Mouse (Mus musculus): ENCODE results near the gene Vps11. TPM values are rescaled to one million over a fixed set of nuclear protein-coding genes. Genes with fewer than 3 reads are reported as not detected.
"Not testable (repeated sequence)": the region's sequence is repeated elsewhere in the genome, so short reads cannot be mapped to it uniquely, and the experiment has no call there.

The Vps11 gene
- polyA plus RNA-seq, 1 experiment, result 19.4 TPM

GRCm38 (mm10) chr9:44387221-44387620 lies 25.8 kb upstream of the Vps11 start:
- TF ChIP-seq POLR2A (IDR thresholded peaks at IDR 0.05; ENCODE audit: control insufficient read depth, low read depth, low read length) (no peak), CTCF (IDR thresholded peaks at IDR 0.05; ENCODE audit: control insufficient read depth, insufficient read depth, insufficient replicate concordance, low read depth, low read length) (no peak)
- peaks cover 7% of the 10 kb centered on the region for H3K36me3 ChIP-seq (ENCODE audit: control insufficient read depth, insufficient read depth, low read length)
- no peaks in the 10 kb centered on the region for H3K27me3 ChIP-seq (ENCODE audit: control insufficient read depth, insufficient read depth, low read length)

GRCm38 (mm10) chr9:44384596-44384995 lies 23.1 kb upstream of the Vps11 start:
- H3K27me3 ChIP-seq (ENCODE audit: control insufficient read depth, insufficient read depth, low read length), result no peaks in the 10 kb centered on the region

More at GRCm38 (mm10) chr9:44387221-44387620, 25.8 kb upstream of the Vps11 start:
- H3K4me1 ChIP-seq (ENCODE audit: control insufficient read depth, insufficient read depth, low read length), result no peaks in the 10 kb centered on the region
- no peak overlapping the region for H3K27ac ChIP-seq (ENCODE audit: control insufficient read depth, insufficient read depth, low read depth, low read length)
- H3K4me3 ChIP-seq (ENCODE audit: control insufficient read depth, low read depth, low read length), result no peak overlapping the region

GRCm38 (mm10) chr9:44379862-44380261 lies 18.4 kb upstream of the Vps11 start:
- H3K4me1 ChIP-seq (ENCODE audit: control insufficient read depth, insufficient read depth, low read length), result peaks cover 3% of the 10 kb centered on the region
- H3K27me3 ChIP-seq (ENCODE audit: control insufficient read depth, insufficient read depth, low read length), result no peaks in the 10 kb centered on the region
- H3K36me3 ChIP-seq (ENCODE audit: control insufficient read depth, insufficient read depth, low read length), result peaks cover 5% of the 10 kb centered on the region
- H3K4me3 ChIP-seq (ENCODE audit: control insufficient read depth, low read depth, low read length), result peak overlapping the region; percentile 98
- no peak for TF ChIP-seq CTCF (IDR thresholded peaks at IDR 0.05; ENCODE audit: control insufficient read depth, insufficient read depth, insufficient replicate concordance, low read depth, low read length)
- H3K27ac ChIP-seq (ENCODE audit: control insufficient read depth, insufficient read depth, low read depth, low read length), result peak overlapping the region; percentile 98

More at GRCm38 (mm10) chr9:44384596-44384995, 23.1 kb upstream of the Vps11 start:
- Histone ChIP-seq H3K27ac (ENCODE audit: control insufficient read depth, insufficient read depth, low read depth, low read length) (no peak overlapping the region), H3K4me1 (ENCODE audit: control insufficient read depth, insufficient read depth, low read length) (peaks cover 3% of the 10 kb centered on the region), H3K36me3 (ENCODE audit: control insufficient read depth, insufficient read depth, low read length) (peaks cover 11% of the 10 kb centered on the region), H3K4me3 (ENCODE audit: control insufficient read depth, low read depth, low read length) (no peak overlapping the region)
- no peak for TF ChIP-seq CTCF (IDR thresholded peaks at IDR 0.05; ENCODE audit: control insufficient read depth, insufficient read depth, insufficient replicate concordance, low read depth, low read length)
- no peak for TF ChIP-seq POLR2A (IDR thresholded peaks at IDR 0.05; ENCODE audit: control insufficient read depth, low read depth, low read length)

GRCm38 (mm10) chr9:44379054-44379834 lies 17.8 kb upstream of the Vps11 start, which contains the start of gene Hyou1:
Hyou1 (plus strand) TSS chr9:44379490.
- H3K36me3 ChIP-seq (ENCODE audit: control insufficient read depth, insufficient read depth, low read length), result peaks cover 5% of the 10 kb centered on the region
- peaks cover 3% of the 10 kb centered on the region for H3K4me1 ChIP-seq (ENCODE audit: control insufficient read depth, insufficient read depth, low read length)
- H3K27ac ChIP-seq (ENCODE audit: control insufficient read depth, insufficient read depth, low read depth, low read length), result peak within 1 kb of the TSS; percentile 98
- H3K27me3 ChIP-seq (ENCODE audit: control insufficient read depth, insufficient read depth, low read length), result no peaks in the 10 kb centered on the region
- TF ChIP-seq POLR2A (IDR thresholded peaks at IDR 0.05; ENCODE audit: control insufficient read depth, low read depth, low read length) (peak; percentile 74), CTCF (IDR thresholded peaks at IDR 0.05; ENCODE audit: control insufficient read depth, insufficient read depth, insufficient replicate concordance, low read depth, low read length) (0 out of 2 replicates have a peak, but pooled peaks have one; percentile 1)
- H3K4me3 ChIP-seq (ENCODE audit: control insufficient read depth, low read depth, low read length), result peak within 1 kb of the TSS; percentile 98

- Histone ChIP-seq H3K4me3 (ENCODE audit: control insufficient read depth, low read depth, low read length) (peak overlapping the region; percentile 98; the same call in 1 of the 2 replicates), H3K36me3 (ENCODE audit: control insufficient read depth, insufficient read depth, low read length) (peaks cover 4% of the 10 kb centered on the region), H3K27ac (ENCODE audit: control insufficient read depth, insufficient read depth, low read depth, low read length) (peak overlapping the region; percentile 77), H3K4me1 (ENCODE audit: control insufficient read depth, insufficient read depth, low read length) (peaks cover 3% of the 10 kb centered on the region), H3K27me3 (ENCODE audit: control insufficient read depth, insufficient read depth, low read length) (no peaks in the 10 kb centered on the region)
- TF ChIP-seq CTCF (IDR thresholded peaks at IDR 0.05; ENCODE audit: control insufficient read depth, insufficient read depth, insufficient replicate concordance, low read depth, low read length) (no peak), POLR2A (IDR thresholded peaks at IDR 0.05; ENCODE audit: control insufficient read depth, low read depth, low read length) (no peak)
Observed at GRCm38 (mm10) chr9:44378153-44378730, 16.8 kb upstream of the Vps11 start.

- not testable (repeated sequence) for H3K27ac ChIP-seq (ENCODE audit: control insufficient read depth, insufficient read depth, low read depth, low read length); H3K36me3 ChIP-seq (ENCODE audit: control insufficient read depth, insufficient read depth, low read length); H3K4me1 ChIP-seq (ENCODE audit: control insufficient read depth, insufficient read depth, low read length); H3K4me3 ChIP-seq (ENCODE audit: control insufficient read depth, low read depth, low read length); H3K27me3 ChIP-seq (ENCODE audit: control insufficient read depth, insufficient read depth, low read length)
Observed at GRCm38 (mm10) chr9:44377335-44377734, 15.9 kb upstream of the Vps11 start.

- Histone ChIP-seq H3K27me3 (ENCODE audit: control insufficient read depth, insufficient read depth, low read length) (no peaks in the 10 kb centered on the region), H3K4me1 (ENCODE audit: control insufficient read depth, insufficient read depth, low read length) (peaks cover 3% of the 10 kb centered on the region), H3K27ac (ENCODE audit: control insufficient read depth, insufficient read depth, low read depth, low read length) (no peak overlapping the region), H3K4me3 (ENCODE audit: control insufficient read depth, low read depth, low read length) (no peak overlapping the region), H3K36me3 (ENCODE audit: control insufficient read depth, insufficient read depth, low read length) (peaks cover 2% of the 10 kb centered on the region; the same call in 1 of the 2 replicates)
- TF ChIP-seq POLR2A (IDR thresholded peaks at IDR 0.05; ENCODE audit: control insufficient read depth, low read depth, low read length) (no peak), CTCF (IDR thresholded peaks at IDR 0.05; ENCODE audit: control insufficient read depth, insufficient read depth, insufficient replicate concordance, low read depth, low read length) (no peak)
Observed at GRCm38 (mm10) chr9:44376141-44376540, 14.7 kb upstream of the Vps11 start.

All from testis, adult 2 months (tissue).